Mouse (Mus musculus) thymus, adult 2 months (tissue): ENCODE results near the gene Ptpn12.

Source experiments
- CTCF ChIP-seq: fragments of 200-500 bp; IDR thresholded peaks from 2 replicates; pipeline ENCODE4 v1.5.1; 2012; ENCODE audit warnings: mild to moderate bottlenecking, control low read depth, low read length, moderate library complexity, borderline replicate concordance; ENCODE audit not compliant: control insufficient read depth, poor library complexity, insufficient read depth; ENCODE audit errors: extremely low read depth
- POLR2A ChIP-seq: fragments of 200-500 bp; IDR thresholded peaks from 2 replicates; pipeline ENCODE4 v1.6.1; 2012; ENCODE audit warnings: mild to moderate bottlenecking, low read length, control low read depth, moderate library complexity; ENCODE audit not compliant: control insufficient read depth, poor library complexity, insufficient read depth; ENCODE audit errors: extremely low read depth

GRCm38 (mm10) chr5:20941205-20941604, 114.5 kb downstream of the Ptpn12 start:
- TF ChIP-seq CTCF (no peak), POLR2A (no peak)
